Mouse (Mus musculus): Measurements from ENCODE around the gene Olfr222.

- TF ChIP-seq MAFK (IDR thresholded peaks at IDR 0.05; ENCODE audit: insufficient read depth, low read depth, low read length) (no peak), CHD2 (IDR thresholded peaks at IDR 0.05; ENCODE audit: low read depth, low read length) (no peak), ZNF384 (IDR thresholded peaks at IDR 0.05; ENCODE audit: low read depth, low read length) (no peak)
Observed at GRCm38 (mm10) chr11:59611646-59612045, 35.6 kb upstream of the Olfr222 start.
